ENCODE assay signal across 13 mouse cellular contexts in the genomic region with DNA sequence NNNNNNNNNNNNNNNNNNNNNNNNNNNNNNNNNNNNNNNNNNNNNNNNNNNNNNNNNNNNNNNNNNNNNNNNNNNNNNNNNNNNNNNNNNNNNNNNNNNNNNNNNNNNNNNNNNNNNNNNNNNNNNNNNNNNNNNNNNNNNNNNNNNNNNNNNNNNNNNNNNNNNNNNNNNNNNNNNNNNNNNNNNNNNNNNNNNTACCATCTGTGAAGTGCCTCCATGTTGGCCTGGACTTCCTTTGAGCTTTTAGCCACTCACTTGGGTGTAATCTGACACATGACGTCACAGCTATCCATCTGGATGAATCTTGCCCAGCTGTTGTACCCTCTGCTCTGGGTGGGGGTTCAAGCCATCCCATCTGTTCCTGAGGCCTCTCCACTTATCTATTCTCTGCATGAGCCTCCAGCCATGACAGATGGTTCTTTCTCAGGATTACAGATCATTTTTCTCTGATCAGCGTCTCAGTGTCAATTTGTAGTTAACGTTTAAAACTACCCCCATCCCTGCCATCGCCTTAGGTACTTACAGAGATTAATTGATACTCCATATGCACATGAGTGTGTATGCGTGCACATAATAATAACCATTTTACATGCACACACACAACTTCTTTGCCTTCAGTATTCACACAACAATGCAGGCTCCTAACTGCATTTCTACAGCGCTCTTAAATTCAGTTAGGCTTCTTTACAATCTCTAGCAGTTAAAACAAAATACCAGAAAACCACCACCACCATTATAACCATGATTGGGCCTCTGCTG.
DNase-seq lines count a peak whose midpoint lies in the region; ATAC-seq and TF ChIP-seq lines count a peak whose summit lies in the region.
"Had no signal": no experiment of that assay in that cellular context is flagged by ENCODE, and none has a peak within 500 bp of the region (broad histone marks: within the 10 kb centered on the region; RNA-seq: fewer than 3 reads in every experiment).

No protein-coding gene starts in this region.

- H3K4me3 ChIP-seq in hindbrain, embryonic 15.5 days, result no peak overlapping the region
- no peak overlapping the region for H3K4me3 ChIP-seq in myocyte
- H3K4me3 ChIP-seq: heart, embryonic 13.5 days had no signal

- WGBS in hindbrain, embryonic 15.5 days, result 53% methylated on average over 6 of the region's 6 CpGs

- no peaks in the 10 kb centered on the region for H3K36me3 ChIP-seq in hindbrain, embryonic 15.5 days
- no peaks in the 10 kb centered on the region for H3K36me3 ChIP-seq in myocyte (ENCODE audit: control insufficient read depth, insufficient read depth)
- H3K36me3 ChIP-seq: heart, embryonic 13.5 days had no signal

- peak; percentile 81 for DNase-seq in brain, embryonic 14.5 days (ENCODE audit: low read depth)
- DNase-seq in embryo, embryonic 11 days, result peak; percentile 29
- no peak for DNase-seq in spleen, postnatal 14 days (ENCODE audit: low spot score in 2 of 2)
- no peak for DNase-seq in spleen, adult 12 weeks (ENCODE audit: low spot score)
- DNase-seq in spleen, postnatal 36 days (ENCODE audit: low spot score in 2 of 2), result no peak
- DNase-seq: cerebellum, adult 2 months; gastrocnemius, postnatal 10 days; lung, postnatal 4 days; thymus, postnatal 4 days had no signal

- 0 out of 2 replicates have a peak, but pooled peaks cover 8% of the 10 kb centered on the region for H3K27me3 ChIP-seq in hindbrain, embryonic 15.5 days
- no peaks in the 10 kb centered on the region for H3K27me3 ChIP-seq in myocyte (ENCODE audit: control insufficient read depth, insufficient read depth, insufficient read length)
- H3K27me3 ChIP-seq: heart, embryonic 13.5 days had no signal

- H3K4me1 ChIP-seq in hindbrain, embryonic 15.5 days (replicated peaks), result no peaks in the 10 kb centered on the region
- H3K4me1 ChIP-seq: heart, embryonic 13.5 days had no signal

- no peak for TF ChIP-seq CTCF in brain, embryonic 14.5 days (IDR thresholded peaks at IDR 0.05; ENCODE audit: borderline replicate concordance, extremely low read depth, insufficient read depth, insufficient read length)

- ATAC-seq in hindbrain, embryonic 15.5 days (ENCODE audit: low FRiP score, low read depth), result peak; percentile 75; the same call in 1 of the 2 replicates
- ATAC-seq: intestine, embryonic 16.5 days had no signal

- no peak overlapping the region for H3ac ChIP-seq in myocyte (ENCODE audit: control insufficient read depth, insufficient read length)

- H3K9ac ChIP-seq in hindbrain, embryonic 15.5 days, result no peak overlapping the region
- H3K9ac ChIP-seq: heart, embryonic 13.5 days had no signal

- no peak for TF ChIP-seq POLR2A in brain, embryonic 14.5 days (IDR thresholded peaks at IDR 0.05; ENCODE audit: borderline replicate concordance, extremely low read depth, insufficient read depth, insufficient read length, poor library complexity, severe bottlenecking)
- TF ChIP-seq POLR2A in myocyte (IDR thresholded peaks at IDR 0.05; ENCODE audit: insufficient read length, low read depth), result no peak

- no peaks in the 10 kb centered on the region for H3K79me2 ChIP-seq in myocyte (ENCODE audit: control insufficient read depth, insufficient read depth)

- H3K9me3 ChIP-seq in hindbrain, embryonic 15.5 days, result no peaks in the 10 kb centered on the region
- H3K9me3 ChIP-seq: heart, embryonic 13.5 days had no signal

- H3K4me2 ChIP-seq in hindbrain, embryonic 15.5 days, result no peak overlapping the region
- no peak overlapping the region for H3K4me2 ChIP-seq in myocyte (ENCODE audit: low read depth)
- H3K4me2 ChIP-seq: heart, embryonic 13.5 days had no signal

- no peak overlapping the region for H3K27ac ChIP-seq in hindbrain, embryonic 15.5 days (replicated peaks)
- H3K27ac ChIP-seq: heart, embryonic 13.5 days had no signal

TF ChIP-seq in myocyte, 11 proteins besides CTCF, POLR2A, EP300 and RAD21:
- peak in 2 of 3 experiments; percentile 83 to 89 for TF ChIP-seq MYOD1 (IDR thresholded peaks at IDR 0.05; ENCODE audit: control insufficient read depth in 1 of 3, insufficient read length in 2 of 3, low read depth in 2 of 3)
- TF ChIP-seq TCF3 (IDR thresholded peaks at IDR 0.05; ENCODE audit: insufficient read length, low read depth), result peak; percentile 35
- TF ChIP-seq TCF12 (IDR thresholded peaks at IDR 0.05; ENCODE audit: insufficient read depth, poor library complexity, severe bottlenecking), result peak; percentile 61
- TF ChIP-seq E2F4 (IDR thresholded peaks at IDR 0.05; ENCODE audit: insufficient read depth), result no peak
- TF ChIP-seq SRF (IDR thresholded peaks at IDR 0.05; ENCODE audit: control insufficient read depth, insufficient read length, low read depth), result no peak
- TF ChIP-seq MYOG (IDR thresholded peaks at IDR 0.05; ENCODE audit: control insufficient read depth in 1 of 3, insufficient read depth in 1 of 3, insufficient read length in 2 of 3, low read depth in 2 of 3), result peak in 2 of 3 experiments; percentile 28 to 83
- no peak for TF ChIP-seq USF1 (IDR thresholded peaks at IDR 0.05; ENCODE audit: low read depth)

Comparison
In these comparisons a context has a peak if more than half of its experiments do, and no peak if none do; other contexts are left out.
1. DNase-seq: peak in brain, embryonic 14.5 days (single experiment) and embryo, embryonic 11 days (single experiment); none in spleen, postnatal 14 days (0 of 2), spleen, adult 12 weeks (single experiment) and spleen, postnatal 36 days (0 of 2).